Mouse (Mus musculus) Muller cell, postnatal 12 days (primary cell): ENCODE measurements at regions not wholly inside any gene's neighbourhood (a gene's known extent, or its start where the extent isn't known, plus 50 kb on each side); places are given as distances from the start of the nearest gene placed in this dataset.
A peak's percentile ranks its signal among the peaks of the same experiment; 100 is the strongest.

Experiments
- DNase-seq: peaks from one replicate; pipeline ENCODE4 v3.0.0-alpha.2; 2015; ENCODE audit errors: inconsistent ontology term

- peak; percentile 98 for DNase-seq
Observed at GRCm38 (mm10) chr9:63896073-63896807, 125.6 kb downstream of the Smad6 start.

- DNase-seq = no peak
Observed at GRCm38 (mm10) chr9:63892235-63892971, 129.5 kb downstream of the Smad6 start.

- DNase-seq = no peak
Observed at GRCm38 (mm10) chr9:63890717-63891116, 131.1 kb downstream of the Smad6 start.

GRCm38 (mm10) chr9:63889570-63889969, 131.8 kb upstream of the Smad3 start:
- peak; percentile 46 for DNase-seq

- no peak for DNase-seq
Observed at GRCm38 (mm10) chr9:63884971-63885370, 127.2 kb upstream of the Smad3 start.

GRCm38 (mm10) chr9:63883738-63884520, 126.1 kb upstream of the Smad3 start:
- no peak for DNase-seq

GRCm38 (mm10) chr9:63881692-63882091, 123.9 kb upstream of the Smad3 start:
- no peak for DNase-seq

- no peak for DNase-seq
Observed at GRCm38 (mm10) chr9:63881261-63881563, 123.4 kb upstream of the Smad3 start.

- DNase-seq = no peak
Observed at GRCm38 (mm10) chr9:63880487-63881260, 122.9 kb upstream of the Smad3 start.

- peak; percentile 25 for DNase-seq
Observed at GRCm38 (mm10) chr9:63879710-63880428, 122.1 kb upstream of the Smad3 start.

- DNase-seq = no peak
Observed at GRCm38 (mm10) chr9:63877864-63878263, 120.1 kb upstream of the Smad3 start.

GRCm38 (mm10) chr9:63876886-63877285, 119.1 kb upstream of the Smad3 start:
- DNase-seq = no peak

GRCm38 (mm10) chr9:63876023-63876422, 118.2 kb upstream of the Smad3 start:
- no peak for DNase-seq

GRCm38 (mm10) chr9:63875193-63875592, 117.4 kb upstream of the Smad3 start:
- no peak for DNase-seq

GRCm38 (mm10) chr9:63864350-63864749, 106.6 kb upstream of the Smad3 start:
- no peak for DNase-seq

GRCm38 (mm10) chr9:63863328-63863727, 105.5 kb upstream of the Smad3 start:
- DNase-seq = no peak

- DNase-seq = no peak
Observed at GRCm38 (mm10) chr9:63862427-63862826, 104.6 kb upstream of the Smad3 start.

- no peak for DNase-seq
Observed at GRCm38 (mm10) chr9:63861418-63861817, 103.6 kb upstream of the Smad3 start.

- DNase-seq = no peak
Observed at GRCm38 (mm10) chr9:63860196-63860595, 102.4 kb upstream of the Smad3 start.

- peak; percentile 86 for DNase-seq
Observed at GRCm38 (mm10) chr9:63856065-63856736, 98.4 kb upstream of the Smad3 start.

- peak; percentile 32 for DNase-seq
Observed at GRCm38 (mm10) chr9:63851809-63852208, 94.0 kb upstream of the Smad3 start.
